Mouse (Mus musculus) naive thymus-derived CD4-positive, alpha-beta T cell, adult 2 months (primary cell): ENCODE data around the gene Olfr676.
"Not testable (repeated sequence)": the region's sequence is repeated elsewhere in the genome, so short reads cannot be mapped to it uniquely, and the experiment has no call there.

ENCODE experiments used
- DNase-seq: peaks from one replicate; pipeline ENCODE4 v3.0.0-alpha.2; 2011; ENCODE audit warnings: low read depth

Olfr676 gene

GRCm38 (mm10) chr7:105032398-105032797 lies at the start of gene Olfr676:
Gene Olfr676, plus strand, starts transcription at chr7:105032698.
- no peak for DNase-seq

GRCm38 (mm10) chr7:105001929-105002328 lies 30.6 kb upstream of the Olfr676 start, which contains the start of gene Olfr672:
Gene Olfr672, minus strand, starts transcription at chr7:105002029.
- no peak for DNase-seq

GRCm38 (mm10) chr7:105022530-105022929 lies 10.0 kb upstream of the Olfr676 start:
- no peak for DNase-seq

GRCm38 (mm10) chr7:105028360-105028759 lies 4.1 kb upstream of the Olfr676 start, which contains the start of gene Olfr675:
Gene Olfr675, minus strand, starts transcription at chr7:105028460.
- no peak for DNase-seq

- not testable (repeated sequence) for DNase-seq
Measured at GRCm38 (mm10) chr7:105033836-105034235, 1.3 kb downstream of the Olfr676 start.

GRCm38 (mm10) chr7:105058951-105059350 lies 26.5 kb downstream of the Olfr676 start:
- no peak for DNase-seq

GRCm38 (mm10) chr7:105064175-105064574 lies 31.7 kb downstream of the Olfr676 start, which contains the start of gene Olfr678:
Gene Olfr678, plus strand, starts transcription at chr7:105064475.
- DNase-seq, result no peak

GRCm38 (mm10) chr7:105080905-105081304 lies 48.4 kb downstream of the Olfr676 start, which contains the start of gene Olfr679:
Gene Olfr679, plus strand, starts transcription at chr7:105081205.
- no peak for DNase-seq
